Mouse (Mus musculus) lung, embryonic 14.5 days (tissue): Measurements from ENCODE around the gene Stn1. TPM values are rescaled to one million over a fixed set of nuclear protein-coding genes. Genes with fewer than 3 reads are reported as not detected.

ENCODE experiments used
- ATAC-seq: fragments of 200-750 bp; cut with Nextera tagmentation; 2 replicates; pipeline ENCODE4 v1.8.0; 2017; ENCODE audit warnings: mild to moderate bottlenecking, moderate TSS enrichment, moderate library complexity; ENCODE audit not compliant: insufficient read depth
- DNase-seq: peaks from one replicate; pipeline ENCODE4 v3.0.0-alpha.2; 2015
- H3K27ac ChIP-seq: fragments of 300-500 bp; sonication (generic); 2 replicates; pipeline ENCODE4 v1.5.1; 2014; ENCODE audit warnings: low read depth, mild to moderate bottlenecking, moderate library complexity
- H3K27me3 ChIP-seq: fragments of 300-500 bp; sonication (generic); 2 replicates; pipeline ENCODE4 v1.6.1; 2014; ENCODE audit warnings: low read length, control low read depth; ENCODE audit not compliant: insufficient read depth
- H3K36me3 ChIP-seq: fragments of 300-500 bp; sonication (generic); 2 replicates; pipeline ENCODE4 v1.6.1; 2014; ENCODE audit warnings: control low read depth; ENCODE audit not compliant: insufficient read depth
- H3K4me1 ChIP-seq: fragments of 300-500 bp; sonication (generic); 2 replicates; pipeline ENCODE4 v1.6.1; 2014; ENCODE audit warnings: antibody characterized with exemption, control low read depth; ENCODE audit not compliant: insufficient read depth
- H3K4me2 ChIP-seq: fragments of 300-500 bp; sonication (generic); 2 replicates; pipeline ENCODE4 v1.6.1; 2014; ENCODE audit warnings: mild to moderate bottlenecking
- H3K4me3 ChIP-seq: fragments of 300-500 bp; sonication (generic); 2 replicates; pipeline ENCODE4 v1.5.1; 2014; ENCODE audit warnings: low read depth, low read length
- H3K9ac ChIP-seq: fragments of 300-500 bp; sonication (generic); 2 replicates; pipeline ENCODE4 v1.6.1; 2014
- H3K9me3 ChIP-seq: fragments of 300-500 bp; sonication (generic); 2 replicates; pipeline ENCODE4 v1.6.1; 2016; ENCODE audit warnings: low read depth, low read length, control low read depth
- CTCF ChIP-seq: IDR thresholded peaks from 2 replicates; pipeline ENCODE4 v1.5.1; 2016; ENCODE audit warnings: antibody characterized with exemption, low read depth
- WGBS: fragments of 180-500 bp; shearing (Covaris S2); extraction: QIAGEN DNeasy Blood & Tissue Kit; methylation state at CpG from one replicate; pipeline ENCODE4 v1.1.7; 2014; 5-methylcytosine and 5-hydroxymethylcytosine counted together
- polyA plus RNA-seq: library from polyadenylated mRNA; unstranded; fragments of >200 nt; fragmentation: Nextera tagmentation; extraction: Ambion mirVana; gene quantifications from 2 replicates; pipeline ENCODE4 v1.2.1, GENCODE M21; 2014

The Stn1 gene
- polyA plus RNA-seq, 1 experiment from 2014 or later: 65.5 TPM

- DNase-seq (no peak), ATAC-seq (no peak)
- Histone ChIP-seq H3K9me3 (no peaks in the 10 kb centered on the region), H3K36me3 (peaks cover 51% of the 10 kb centered on the region), H3K4me2 (no peak overlapping the region), H3K27ac (no peak overlapping the region), H3K27me3 (no peaks in the 10 kb centered on the region), H3K9ac (no peak overlapping the region), H3K4me1 (no peaks in the 10 kb centered on the region; the same call in 1 of the 2 replicates), H3K4me3 (no peak overlapping the region)
- TF ChIP-seq CTCF: no peak
- WGBS: 92% methylated on average over 12 of the region's 12 CpGs
Observed at GRCm38 (mm10) chr19:47516879-47517278, 20.4 kb downstream of the Stn1 start.

DNA sequence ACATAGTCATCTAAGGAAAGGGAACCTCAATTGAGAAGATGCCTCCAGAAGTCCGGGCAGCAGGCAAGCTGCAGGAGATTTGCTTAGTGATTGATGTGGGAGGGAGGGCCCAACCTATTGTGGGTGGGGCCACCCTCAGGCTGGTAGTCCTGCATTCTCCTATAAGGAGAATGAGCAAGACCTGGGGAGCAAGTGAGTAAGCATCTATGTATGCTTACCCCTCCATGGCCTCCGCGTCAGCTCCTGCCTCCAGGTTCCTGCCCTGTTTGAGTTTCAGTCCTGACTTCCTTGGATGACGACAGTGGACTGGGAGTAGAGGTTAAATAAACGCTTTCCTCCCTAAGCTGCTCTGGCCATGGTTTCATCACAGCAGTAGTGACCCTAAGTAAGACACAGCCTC is 22.2 kb downstream of the Stn1 start:
- no peak for DNase-seq

GRCm38 (mm10) chr19:47513618-47513897 is 23.7 kb downstream of the Stn1 start:
- H3K4me2 ChIP-seq: no peak overlapping the region
- H3K27me3 ChIP-seq: no peaks in the 10 kb centered on the region
- no peak overlapping the region for H3K9ac ChIP-seq
- H3K27ac ChIP-seq: no peak overlapping the region
- TF ChIP-seq CTCF: no peak
- no peak overlapping the region for H3K4me3 ChIP-seq
- ATAC-seq: no peak
- DNase-seq: no peak
- peaks cover 47% of the 10 kb centered on the region for H3K36me3 ChIP-seq
- peaks cover 15% of the 10 kb centered on the region for H3K4me1 ChIP-seq
- 65% methylated on average over 4 of the region's 4 CpGs for WGBS
- no peaks in the 10 kb centered on the region for H3K9me3 ChIP-seq

More for the DNA sequence above, 22.2 kb downstream of the Stn1 start:
- no peaks in the 10 kb centered on the region for H3K9me3 ChIP-seq
- no peak for ATAC-seq
- H3K4me1 ChIP-seq: peaks cover 4% of the 10 kb centered on the region
- 48% methylated on average over 5 of the region's 5 CpGs for WGBS
- no peak overlapping the region for H3K4me2 ChIP-seq
- no peak overlapping the region for H3K27ac ChIP-seq
- no peak overlapping the region for H3K4me3 ChIP-seq
- no peak for TF ChIP-seq CTCF
- no peak overlapping the region for H3K9ac ChIP-seq
- H3K36me3 ChIP-seq: peaks cover 43% of the 10 kb centered on the region
- H3K27me3 ChIP-seq: no peaks in the 10 kb centered on the region

GRCm38 (mm10) chr19:47512794-47513617 is 24.3 kb downstream of the Stn1 start:
- H3K9ac ChIP-seq: no peak overlapping the region
- 54% methylated on average over 21 of the region's 21 CpGs for WGBS
- no peaks in the 10 kb centered on the region for H3K27me3 ChIP-seq
- TF ChIP-seq CTCF: no peak
- no peak overlapping the region for H3K27ac ChIP-seq
- H3K9me3 ChIP-seq: no peaks in the 10 kb centered on the region
- peaks cover 42% of the 10 kb centered on the region for H3K36me3 ChIP-seq
- peaks cover 15% of the 10 kb centered on the region for H3K4me1 ChIP-seq
- H3K4me2 ChIP-seq: no peak overlapping the region
- DNase-seq (peak; percentile 55), ATAC-seq (no peak)
- no peak overlapping the region for H3K4me3 ChIP-seq

- no peak for ATAC-seq
- Histone ChIP-seq H3K4me3 (no peak overlapping the region), H3K9me3 (no peaks in the 10 kb centered on the region), H3K27me3 (no peaks in the 10 kb centered on the region), H3K4me2 (no peak overlapping the region), H3K27ac (peak overlapping the region; percentile 75), H3K9ac (no peak overlapping the region), H3K36me3 (peaks cover 40% of the 10 kb centered on the region), H3K4me1 (peaks cover 15% of the 10 kb centered on the region)
- DNase-seq: peak; percentile 41
- no peak for TF ChIP-seq CTCF
- WGBS: 46% methylated on average over 6 of the region's 6 CpGs
Observed at GRCm38 (mm10) chr19:47511958-47512357, 25.3 kb downstream of the Stn1 start.

DNA sequence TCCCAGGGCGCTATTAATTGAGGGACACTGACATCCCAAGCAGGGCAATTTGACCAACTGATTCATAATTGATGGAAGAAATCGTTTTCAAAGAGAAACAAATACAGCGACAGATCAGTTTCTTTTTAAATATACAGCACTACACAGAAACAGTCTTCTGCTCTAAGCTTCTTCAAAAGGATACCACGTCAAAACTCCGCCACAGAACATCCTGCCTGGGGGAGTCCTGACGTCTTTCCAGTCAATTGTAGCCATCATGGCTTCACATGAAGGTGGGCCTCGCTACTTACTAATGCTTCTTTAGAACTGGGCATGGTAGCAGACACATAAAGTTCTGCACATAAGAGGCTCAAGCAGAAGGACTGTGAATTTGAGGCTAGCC is 26.0 kb downstream of the Stn1 start:
- H3K4me3 ChIP-seq: no peak overlapping the region
- H3K27ac ChIP-seq: peak overlapping the region; percentile 75
- no peak for TF ChIP-seq CTCF
- no peaks in the 10 kb centered on the region for H3K9me3 ChIP-seq
- H3K9ac ChIP-seq: no peak overlapping the region
- no peak overlapping the region for H3K4me2 ChIP-seq
- peaks cover 15% of the 10 kb centered on the region for H3K4me1 ChIP-seq
- peaks cover 33% of the 10 kb centered on the region for H3K36me3 ChIP-seq
- 67% methylated on average over 7 of the region's 7 CpGs for WGBS
- no peaks in the 10 kb centered on the region for H3K27me3 ChIP-seq
- DNase-seq (no peak), ATAC-seq (no peak)

DNA sequence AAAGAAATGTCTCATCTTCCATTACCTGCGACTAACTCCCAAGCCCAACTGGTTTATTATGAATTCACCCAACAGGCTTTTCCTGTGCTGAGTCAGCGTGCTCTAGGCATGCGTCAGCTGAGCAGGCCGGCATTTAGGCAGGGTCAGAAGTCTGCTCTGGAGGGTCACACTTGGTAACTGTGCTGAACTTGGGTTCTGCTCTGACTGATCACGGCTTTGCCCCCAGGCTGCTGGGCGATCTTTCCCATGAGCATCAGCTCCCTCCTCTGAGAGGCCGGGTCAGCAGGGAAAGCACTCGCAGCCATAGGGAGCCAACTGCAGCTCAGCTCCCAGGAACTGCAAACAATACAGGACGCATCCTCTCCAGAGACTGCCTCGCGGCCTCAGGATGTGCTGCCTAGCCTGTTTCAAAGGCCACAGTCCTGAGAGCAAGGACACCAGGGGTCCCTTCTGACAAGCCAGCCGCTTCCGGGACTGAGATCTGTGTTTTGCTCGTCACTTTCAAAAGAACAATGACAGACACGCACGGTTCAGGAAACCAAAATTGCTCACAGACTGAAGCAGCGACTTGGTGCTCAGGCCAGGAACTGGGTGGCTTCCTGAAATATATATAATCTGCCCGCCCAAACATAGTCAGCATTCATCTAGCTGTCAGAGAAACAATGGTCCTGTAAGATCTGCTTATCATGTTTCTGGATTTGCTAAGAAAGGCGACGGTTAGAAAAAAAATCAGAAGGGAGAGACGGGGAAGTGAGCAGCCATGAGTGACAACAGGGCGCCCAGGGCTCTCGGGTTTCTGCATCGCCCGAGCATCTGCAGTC is 26.6 kb downstream of the Stn1 start:
- Histone ChIP-seq H3K27ac (peak overlapping the region; percentile 88), H3K4me2 (peak overlapping the region; percentile 36), H3K9ac (no peak overlapping the region), H3K4me3 (no peak overlapping the region), H3K27me3 (no peaks in the 10 kb centered on the region), H3K9me3 (no peaks in the 10 kb centered on the region), H3K4me1 (peaks cover 15% of the 10 kb centered on the region), H3K36me3 (peaks cover 32% of the 10 kb centered on the region)
- no peak for TF ChIP-seq CTCF
- DNase-seq (peak; percentile 72), ATAC-seq (peak; percentile 19; the same call in 1 of the 2 replicates)
- WGBS: 43% methylated on average over 25 of the region's 25 CpGs
